Mouse (Mus musculus): ENCODE measurements around the gene Dnm3.

DNA sequence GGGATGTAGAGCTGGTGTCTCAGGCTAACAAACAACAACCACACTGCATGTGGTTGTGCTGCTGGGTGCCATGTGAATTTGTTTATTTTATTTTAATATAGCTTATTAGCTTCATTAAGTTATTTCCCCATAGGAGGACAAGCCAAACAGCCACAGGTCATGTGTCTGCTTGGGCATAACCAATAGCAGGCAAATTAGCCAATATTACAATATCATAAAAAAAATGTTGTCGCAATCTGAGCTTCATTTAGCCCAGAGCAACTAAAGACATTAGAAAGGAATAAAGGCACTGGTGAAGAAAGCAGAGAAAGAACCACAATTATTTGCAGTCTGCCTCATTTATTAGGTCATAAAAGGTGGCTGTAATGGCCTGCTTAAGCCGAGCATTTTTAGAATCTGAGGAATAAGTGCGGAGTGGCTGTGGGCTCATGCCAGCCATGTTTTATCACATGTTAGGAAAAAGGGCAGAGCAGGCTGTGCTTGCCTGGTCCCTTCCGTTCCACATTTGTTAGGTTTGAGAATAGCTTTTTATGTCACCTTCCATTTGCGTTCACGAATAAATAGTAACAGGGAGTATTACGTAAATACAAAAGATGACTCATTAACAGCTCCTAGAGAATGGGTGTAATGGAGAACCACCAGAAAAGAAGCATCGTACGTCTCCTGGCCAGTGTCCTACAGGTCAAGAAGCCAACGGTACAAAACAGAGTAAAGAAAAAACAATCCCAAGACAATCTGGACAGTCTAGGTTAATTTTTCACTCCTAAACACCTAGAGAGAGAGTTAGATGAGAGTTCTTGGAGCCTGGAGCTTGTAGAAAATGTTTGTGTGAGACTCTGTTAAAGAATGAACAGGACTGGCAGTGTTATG lies 376.6 kb downstream of the Dnm3 start:
- TF ChIP-seq CTCF (conservative IDR thresholded peaks at IDR 0.05; ENCODE audit: low read length) (no peak), NANOG (IDR thresholded peaks at IDR 0.05; ENCODE audit: borderline replicate concordance, low read length) (no peak)

Measured in E14TG2a.4 (cell line).